Mouse (Mus musculus): ENCODE data around the gene Zfp423. TPM values are rescaled to one million over a fixed set of nuclear protein-coding genes. Genes with fewer than 3 reads are reported as not detected.

Gene Zfp423
- polyA plus RNA-seq, 1 experiment from 2014 or later, result 5.0 TPM

DNA sequence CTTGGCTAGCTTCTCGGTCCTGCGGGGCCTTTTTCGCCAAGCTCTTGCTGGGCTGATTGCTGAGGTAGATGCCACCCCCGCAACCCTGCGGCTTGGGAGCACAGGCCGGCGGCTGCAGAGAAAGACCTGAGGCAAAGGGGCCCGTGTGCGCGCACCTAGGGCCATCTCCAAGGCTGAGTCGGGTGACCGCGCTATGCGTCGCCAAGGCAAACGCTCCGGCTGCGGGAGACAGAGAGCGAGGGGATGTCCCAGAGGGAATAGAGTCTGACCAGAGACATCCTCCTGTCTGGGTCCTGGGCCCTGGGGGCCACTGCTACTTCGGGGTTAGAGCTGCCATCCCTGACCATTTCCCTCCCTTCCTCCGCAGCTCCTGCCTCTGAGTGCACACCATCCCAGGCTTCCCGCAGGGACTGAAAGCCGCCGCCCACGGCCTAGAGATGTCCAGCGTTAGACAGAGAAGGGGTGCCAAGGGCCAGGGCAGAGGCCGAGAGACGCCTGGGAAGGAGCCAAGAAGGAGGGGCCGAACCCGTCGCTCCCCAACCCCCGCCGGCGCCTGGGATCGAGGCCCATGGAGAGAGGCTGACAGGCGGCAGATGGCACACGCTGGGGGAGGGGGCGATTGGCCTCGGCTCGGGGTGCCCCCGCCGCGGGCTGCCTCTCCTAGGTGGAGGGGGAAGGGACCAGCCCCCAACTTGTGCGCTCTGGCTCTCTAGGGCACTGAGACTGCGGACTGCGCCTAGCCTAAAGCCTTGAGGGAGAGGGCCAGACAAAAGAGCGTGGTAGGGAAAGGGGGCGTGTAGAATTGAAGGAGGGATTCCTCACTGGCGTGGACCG, 2.5 kb upstream of the Zfp423 start:
- H3K27ac ChIP-seq, result no peak overlapping the region

DNA sequence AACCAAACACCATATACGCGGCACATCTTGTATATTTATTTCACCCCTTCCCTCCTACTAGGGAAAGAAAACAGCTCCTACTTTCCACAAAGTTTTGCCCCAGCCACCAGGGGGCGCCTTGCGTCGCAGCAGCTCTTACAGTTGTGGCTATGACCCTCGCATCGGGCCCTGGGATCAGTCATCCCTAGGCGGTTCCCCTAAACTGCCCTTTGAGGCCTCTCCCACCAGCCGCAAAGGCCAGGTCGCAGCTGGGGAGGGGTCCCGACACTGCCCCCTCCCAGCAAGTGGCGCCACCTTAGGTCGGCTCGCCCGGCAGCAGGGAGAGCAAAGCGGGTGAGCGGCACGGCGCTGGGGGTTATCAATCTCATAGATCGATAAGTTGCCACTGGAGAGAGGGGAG, 1.7 kb upstream of the Zfp423 start:
- no peak for ATAC-seq
- Histone ChIP-seq H3K4me2 (replicated peaks) (peak overlapping the region; percentile 98), H3K27ac (no peak overlapping the region), H3K4me3 (replicated peaks) (peak overlapping the region; percentile 85), H3K4me1 (replicated peaks) (peaks cover 29% of the 10 kb centered on the region), H3K9ac (no peak overlapping the region), H3K9me3 (no peaks in the 10 kb centered on the region), H3K27me3 (replicated peaks) (peaks cover 44% of the 10 kb centered on the region), H3K36me3 (no peaks in the 10 kb centered on the region)
- WGBS, result 3% methylated on average over 20 of the region's 20 CpGs

More for the DNA sequence above, 2.5 kb upstream of the Zfp423 start:
- under 1% methylated on average over 50 of the region's 50 CpGs for WGBS
- Histone ChIP-seq H3K4me2 (replicated peaks) (peak overlapping the region; percentile 98), H3K36me3 (no peaks in the 10 kb centered on the region), H3K9me3 (no peaks in the 10 kb centered on the region), H3K27me3 (replicated peaks) (peaks cover 44% of the 10 kb centered on the region), H3K9ac (peak overlapping the region; percentile 30; the same call in 1 of the 2 replicates), H3K4me1 (replicated peaks) (peaks cover 27% of the 10 kb centered on the region), H3K4me3 (replicated peaks) (peak overlapping the region; percentile 35)
- no peak for ATAC-seq

DNA sequence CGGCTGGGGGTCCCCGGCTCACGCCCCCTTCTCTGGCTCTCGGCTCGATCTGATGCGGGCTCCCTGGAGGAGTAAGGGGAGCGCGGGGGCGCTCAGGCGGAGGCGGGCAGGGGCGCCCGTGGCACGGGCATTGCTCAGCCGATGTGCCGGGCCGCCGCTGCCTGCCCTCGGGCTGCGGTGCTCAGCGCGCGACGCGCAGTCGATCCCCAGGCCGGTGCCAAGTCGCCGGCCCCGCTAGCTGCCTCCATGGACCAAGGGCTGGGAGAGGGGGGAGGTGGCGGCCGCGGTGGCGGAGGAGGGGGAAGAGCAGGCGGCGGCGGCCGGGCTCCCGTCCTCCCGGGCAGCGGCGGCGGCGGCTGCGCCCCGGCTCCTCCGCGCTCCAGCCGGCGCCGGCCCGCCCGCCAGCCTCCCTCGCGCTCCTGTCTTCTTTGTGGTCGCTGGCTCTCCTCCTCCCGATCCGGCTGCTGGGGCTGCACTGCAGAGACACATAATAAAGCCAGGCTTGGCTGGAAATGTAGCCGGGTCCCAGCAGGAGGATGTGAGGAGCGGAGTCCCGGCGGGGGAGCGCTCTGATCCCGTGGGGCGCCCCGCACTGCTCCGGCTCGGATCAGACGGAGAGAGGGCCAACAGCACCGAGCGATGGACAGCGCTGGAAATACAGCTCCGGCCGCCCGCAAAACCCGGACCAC, 810 bp upstream of the Zfp423 start:
- Histone ChIP-seq H3K36me3 (no peaks in the 10 kb centered on the region), H3K4me2 (replicated peaks) (peak overlapping the region; percentile 98), H3K4me3 (replicated peaks) (peak overlapping the region; percentile 85), H3K9ac (peak overlapping the region; percentile 88), H3K9me3 (no peaks in the 10 kb centered on the region), H3K4me1 (replicated peaks) (peaks cover 29% of the 10 kb centered on the region), H3K27ac (peak overlapping the region; percentile 84), H3K27me3 (replicated peaks) (peaks cover 44% of the 10 kb centered on the region)
- ATAC-seq, result peak; percentile 64
- under 1% methylated on average over 57 of the region's 76 CpGs for WGBS

DNA sequence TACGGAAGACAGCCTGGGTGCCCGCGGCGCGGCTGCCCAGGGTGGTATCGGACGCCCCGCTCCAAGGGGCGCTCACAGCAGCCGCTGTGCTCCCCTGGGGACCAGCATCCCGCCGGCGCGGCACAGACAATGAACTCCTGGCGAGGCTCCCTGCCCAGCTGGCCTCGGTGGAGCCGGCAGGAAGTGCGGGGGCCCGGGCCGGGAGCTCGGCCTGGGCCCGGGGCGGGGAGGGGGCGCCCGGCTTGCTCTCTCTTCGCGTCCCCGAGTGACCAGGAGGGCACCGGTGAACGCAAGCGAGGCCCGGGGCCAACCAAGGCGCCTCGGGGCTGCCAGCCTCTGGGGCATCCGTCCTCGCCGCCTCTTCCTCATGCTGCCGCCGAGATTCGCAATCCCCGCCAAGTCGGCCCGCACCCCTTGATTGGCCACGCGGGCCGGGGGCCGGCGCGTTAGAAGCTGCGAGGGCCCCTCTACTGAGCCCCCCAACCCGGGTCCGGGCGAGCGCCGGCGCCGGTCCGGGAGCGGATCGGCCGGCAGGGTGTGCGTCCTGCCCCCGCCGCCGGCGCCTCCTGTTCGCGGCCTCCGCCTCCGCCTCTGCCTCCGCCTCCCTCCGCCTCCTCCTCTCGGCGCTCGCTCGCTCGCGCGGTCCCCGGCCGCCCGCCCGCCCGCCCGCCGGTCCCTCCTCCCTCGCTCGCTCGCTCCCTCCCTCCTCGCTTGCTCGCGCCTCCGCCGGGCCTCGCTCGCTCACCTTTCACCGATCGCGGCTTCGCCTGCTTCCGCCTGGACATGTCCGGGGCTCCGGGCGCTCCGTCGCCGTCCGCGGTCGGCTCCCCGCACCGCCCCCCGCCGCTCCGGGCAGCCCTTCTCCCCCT, 710 bp downstream of the Zfp423 start:
- Histone ChIP-seq H3K9me3 (no peaks in the 10 kb centered on the region), H3K27me3 (replicated peaks) (peaks cover 38% of the 10 kb centered on the region), H3K9ac (peak overlapping the region; percentile 88), H3K27ac (peak overlapping the region; percentile 96), H3K4me1 (replicated peaks) (peaks cover 29% of the 10 kb centered on the region), H3K36me3 (no peaks in the 10 kb centered on the region), H3K4me3 (replicated peaks) (peak overlapping the region; percentile 85), H3K4me2 (replicated peaks) (peak overlapping the region; percentile 98)
- ATAC-seq, result peak; percentile 86
- WGBS, result under 1% methylated on average over 85 of the region's 115 CpGs

DNA sequence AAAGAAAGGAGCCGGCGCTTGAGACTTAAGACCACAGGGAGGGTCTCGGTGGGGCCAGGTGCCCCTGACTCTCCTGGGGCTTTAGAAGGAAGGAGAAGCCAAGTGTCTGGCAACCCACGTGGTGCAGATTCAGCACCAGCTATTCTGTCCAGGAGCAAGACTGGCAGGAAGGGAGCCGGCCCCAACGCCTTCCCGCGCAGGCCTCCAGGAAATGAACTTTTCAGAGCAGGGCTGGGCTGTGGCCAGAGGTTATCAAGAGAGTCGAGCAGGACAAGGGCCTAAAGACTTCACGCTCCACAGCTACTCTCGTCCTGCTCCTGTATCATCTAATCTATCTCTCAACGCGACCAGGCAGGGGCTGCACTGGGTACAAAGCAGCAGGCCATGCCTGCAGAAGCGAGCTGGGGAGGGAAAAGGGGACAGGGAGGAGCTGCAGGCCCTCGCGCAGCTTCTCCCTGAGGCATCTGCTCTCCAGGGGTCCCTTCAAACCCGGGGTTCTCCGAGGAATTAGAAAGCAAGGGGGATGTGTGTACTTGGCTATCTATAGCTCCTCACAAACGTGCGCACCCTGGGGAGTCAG, 1.4 kb downstream of the Zfp423 start:
- Histone ChIP-seq H3K9ac (peak overlapping the region; percentile 88), H3K4me1 (replicated peaks) (peaks cover 29% of the 10 kb centered on the region), H3K4me2 (replicated peaks) (peak overlapping the region; percentile 98), H3K27me3 (replicated peaks) (peaks cover 31% of the 10 kb centered on the region), H3K9me3 (no peaks in the 10 kb centered on the region), H3K4me3 (replicated peaks) (peak overlapping the region; percentile 85), H3K36me3 (no peaks in the 10 kb centered on the region), H3K27ac (peak overlapping the region; percentile 96)
- WGBS, result 3% methylated on average over 20 of the region's 20 CpGs
- peak; percentile 21 for ATAC-seq

DNA sequence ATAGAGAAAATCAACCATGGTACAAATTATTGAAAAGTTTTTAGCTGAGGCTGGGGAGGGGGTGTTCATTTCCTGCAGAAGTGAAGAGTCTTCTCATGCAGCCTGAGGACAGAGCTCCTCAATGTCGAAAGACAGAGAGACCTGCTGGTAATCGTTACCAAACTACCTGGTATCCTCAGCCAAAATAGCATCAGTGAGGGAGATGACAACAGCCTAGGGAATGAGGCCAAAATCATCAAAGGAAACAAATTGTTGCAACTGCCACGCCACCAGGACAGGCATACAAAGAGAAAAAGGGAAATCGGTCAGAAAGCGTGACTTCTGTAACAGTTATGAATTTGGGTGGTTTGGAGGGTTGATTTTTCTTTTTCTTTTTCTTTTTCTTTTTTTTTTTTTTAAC, 3.4 kb downstream of the Zfp423 start:
- H3K27ac ChIP-seq, result no peak overlapping the region
- no peak overlapping the region for H3K9ac ChIP-seq
- peaks cover 12% of the 10 kb centered on the region for H3K27me3 ChIP-seq (replicated peaks)
- no peaks in the 10 kb centered on the region for H3K9me3 ChIP-seq
- H3K4me3 ChIP-seq (replicated peaks), result no peak overlapping the region
- no peak overlapping the region for H3K4me2 ChIP-seq (replicated peaks)
- ATAC-seq, result no peak
- WGBS, result 70% methylated on average over 5 of the region's 5 CpGs
- no peaks in the 10 kb centered on the region for H3K36me3 ChIP-seq
- H3K4me1 ChIP-seq (replicated peaks), result peaks cover 14% of the 10 kb centered on the region

DNA sequence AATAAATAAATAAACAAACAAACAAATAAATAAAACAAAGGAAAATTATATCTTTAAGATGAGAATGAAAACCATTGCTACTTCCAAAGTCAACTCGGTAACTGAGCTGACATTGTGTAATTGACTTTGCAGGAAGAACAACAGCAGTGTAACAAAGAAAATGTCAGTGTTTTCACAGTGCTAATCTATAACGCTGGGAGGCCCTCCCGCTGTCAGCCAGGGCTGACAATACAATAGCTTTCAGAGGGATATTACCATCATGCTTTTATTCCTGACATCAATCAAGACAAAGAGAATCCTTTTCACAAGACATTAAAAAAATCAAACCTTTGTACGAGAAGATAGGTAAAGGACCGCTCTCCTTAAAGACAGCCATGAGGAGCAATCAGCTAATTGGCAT, 5.9 kb downstream of the Zfp423 start:
- no peak overlapping the region for H3K9ac ChIP-seq
- H3K36me3 ChIP-seq, result no peaks in the 10 kb centered on the region
- WGBS, result 63% methylated on average over 5 of the region's 5 CpGs
- ATAC-seq, result no peak
- no peak overlapping the region for H3K4me2 ChIP-seq (replicated peaks)
- H3K9me3 ChIP-seq, result no peaks in the 10 kb centered on the region
- H3K4me3 ChIP-seq (replicated peaks), result no peak overlapping the region
- no peak overlapping the region for H3K27ac ChIP-seq
- peaks cover 13% of the 10 kb centered on the region for H3K4me1 ChIP-seq (replicated peaks)
- H3K27me3 ChIP-seq (replicated peaks), result no peaks in the 10 kb centered on the region

DNA sequence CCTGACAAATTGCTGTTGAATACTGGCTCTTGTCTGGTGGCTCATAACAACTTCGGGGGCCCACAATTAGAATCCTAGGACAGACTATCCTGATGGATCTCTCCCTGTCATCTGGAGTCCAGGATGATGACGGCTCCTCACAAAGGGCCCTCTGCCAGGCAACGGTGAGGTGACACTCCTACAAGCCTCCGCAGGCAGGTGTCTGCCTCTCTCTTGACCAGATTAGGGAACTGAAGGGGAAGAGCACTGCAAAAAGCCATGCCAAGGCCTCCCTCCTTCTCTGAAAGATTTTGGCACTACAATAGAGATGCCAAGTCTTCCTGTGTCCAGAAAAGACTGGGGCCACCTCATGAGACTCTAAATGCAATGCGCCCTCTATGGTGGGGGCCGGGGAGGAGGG, 7.1 kb downstream of the Zfp423 start:
- no peaks in the 10 kb centered on the region for H3K36me3 ChIP-seq
- H3K4me2 ChIP-seq (replicated peaks), result no peak overlapping the region
- H3K27ac ChIP-seq, result no peak overlapping the region
- 79% methylated on average over 6 of the region's 6 CpGs for WGBS
- ATAC-seq, result no peak
- no peak overlapping the region for H3K9ac ChIP-seq
- no peak overlapping the region for H3K4me3 ChIP-seq (replicated peaks)
- H3K4me1 ChIP-seq (replicated peaks), result 0 out of 2 replicates have a peak, but pooled peaks cover 4% of the 10 kb centered on the region
- no peaks in the 10 kb centered on the region for H3K27me3 ChIP-seq (replicated peaks)
- H3K9me3 ChIP-seq, result no peaks in the 10 kb centered on the region

DNA sequence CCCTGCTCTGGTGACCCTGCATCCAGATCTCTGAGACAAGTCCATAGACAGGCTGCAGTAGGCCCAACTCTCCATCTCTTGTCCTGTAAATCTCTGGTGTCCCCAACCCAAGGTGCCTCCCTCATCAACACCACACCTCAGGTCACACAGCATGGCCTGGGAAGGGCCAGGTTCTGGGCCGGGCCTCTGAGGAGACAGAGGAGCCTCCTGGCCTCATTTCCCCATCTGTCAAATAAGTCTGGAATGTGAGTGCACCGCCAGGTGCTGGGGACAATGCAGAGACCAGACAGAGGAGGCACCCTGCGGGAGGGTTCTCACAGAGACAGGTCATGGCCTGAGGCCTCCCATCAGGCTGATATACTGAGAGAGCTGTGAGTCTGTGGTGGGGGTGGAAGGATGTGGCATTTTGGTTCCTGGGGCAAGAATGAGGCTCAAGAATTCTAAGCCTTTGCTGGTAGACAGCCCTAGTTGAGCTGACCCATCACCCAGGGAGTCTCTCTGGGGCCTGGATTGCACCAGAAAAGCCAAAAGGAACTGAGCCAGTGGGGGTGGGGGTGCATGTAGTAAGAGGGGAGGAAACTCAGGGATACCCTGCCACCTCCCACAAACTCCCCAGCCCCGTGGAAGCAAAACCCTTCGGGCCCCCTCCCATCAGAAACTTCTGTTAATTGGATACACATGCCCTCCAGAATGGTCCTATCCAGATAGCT, 15.0 kb downstream of the Zfp423 start:
- Histone ChIP-seq H3K9ac (no peak overlapping the region), H3K4me3 (replicated peaks) (no peak overlapping the region)

DNA sequence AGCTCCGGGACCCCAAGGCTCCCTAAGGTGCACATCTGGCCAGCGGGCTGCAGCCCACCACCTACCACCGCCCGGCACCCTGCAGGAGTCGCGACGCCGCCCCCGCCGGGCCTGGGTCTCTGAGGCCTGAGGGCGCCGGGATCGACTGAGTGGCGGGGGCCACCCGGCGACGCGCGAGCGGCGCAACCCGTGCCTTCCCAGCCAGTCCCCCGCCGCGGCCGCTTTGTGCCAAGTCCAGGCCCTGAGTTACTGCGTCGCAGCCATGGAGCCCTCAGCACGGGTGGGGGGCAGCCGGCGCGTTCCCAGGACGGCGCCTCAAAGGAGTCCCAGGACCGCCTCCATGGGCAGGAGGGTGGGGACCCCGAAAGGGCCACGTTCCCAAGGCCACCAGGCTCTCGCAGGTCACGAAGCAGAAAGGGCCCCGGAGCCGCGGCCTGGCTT, 15.7 kb downstream of the Zfp423 start:
- Histone ChIP-seq H3K27me3 (replicated peaks) (no peaks in the 10 kb centered on the region), H3K4me3 (replicated peaks) (peak overlapping the region; percentile 42), H3K4me2 (replicated peaks) (peak overlapping the region; percentile 93), H3K27ac (no peak overlapping the region), H3K9me3 (no peaks in the 10 kb centered on the region), H3K9ac (peak overlapping the region; percentile 49), H3K36me3 (no peaks in the 10 kb centered on the region), H3K4me1 (replicated peaks) (peaks cover 19% of the 10 kb centered on the region)
- 12% methylated on average over 42 of the region's 42 CpGs for WGBS
- ATAC-seq, result peak; percentile 59

More for the DNA sequence above, 15.0 kb downstream of the Zfp423 start:
- ATAC-seq, result no peak
- 52% methylated on average over 5 of the region's 5 CpGs for WGBS
- H3K9me3 ChIP-seq, result no peaks in the 10 kb centered on the region
- H3K27me3 ChIP-seq (replicated peaks), result no peaks in the 10 kb centered on the region
- H3K36me3 ChIP-seq, result no peaks in the 10 kb centered on the region
- H3K4me2 ChIP-seq (replicated peaks), result peak overlapping the region; percentile 93
- H3K27ac ChIP-seq, result no peak overlapping the region
- peaks cover 14% of the 10 kb centered on the region for H3K4me1 ChIP-seq (replicated peaks)

DNA sequence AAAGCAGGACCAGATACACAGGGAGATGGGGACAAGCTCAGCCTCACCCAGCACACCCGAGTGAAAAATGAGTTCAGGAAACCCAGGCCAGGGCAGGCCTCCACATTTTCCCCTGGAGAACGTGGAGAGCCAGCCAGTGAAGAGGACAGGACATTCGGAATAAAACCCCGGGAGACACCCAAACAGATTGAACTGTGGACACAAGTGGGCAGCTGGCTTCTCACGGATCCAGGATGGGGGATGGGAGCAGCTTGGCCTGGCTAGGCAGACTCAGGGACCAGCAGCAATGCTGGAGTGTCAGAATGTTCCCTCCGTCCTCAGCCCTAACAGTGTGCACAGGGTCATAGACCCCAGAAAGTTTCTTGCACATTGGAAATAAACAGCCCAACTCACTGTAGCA, 18.7 kb downstream of the Zfp423 start:
- no peaks in the 10 kb centered on the region for H3K27me3 ChIP-seq (replicated peaks)

More for the DNA sequence above, 18.7 kb downstream of the Zfp423 start:
- WGBS, result 51% methylated on average over 6 of the region's 6 CpGs
- Histone ChIP-seq H3K4me3 (replicated peaks) (no peak overlapping the region), H3K9me3 (no peaks in the 10 kb centered on the region), H3K27ac (0 out of 2 replicates have a peak overlapping the region, but pooled peaks have one; percentile 17), H3K4me2 (replicated peaks) (no peak overlapping the region), H3K9ac (no peak overlapping the region), H3K4me1 (replicated peaks) (peaks cover 30% of the 10 kb centered on the region), H3K36me3 (no peaks in the 10 kb centered on the region)
- no peak for ATAC-seq

Data from intestine, embryonic 15.5 days (tissue).